Mouse (Mus musculus): ENCODE data around the gene Cggbp1. TPM values are rescaled to one million over a fixed set of nuclear protein-coding genes. Genes with fewer than 3 reads are reported as not detected.

Gene Cggbp1
- total RNA-seq (2023) = 139 and 151 TPM in 2 replicates

GRCm38 (mm10) chr16:64851563-64852362 is at the start of gene Cggbp1, which contains the start of gene Zfp654:
Gene Cggbp1, plus strand, starts transcription at chr16:64851996.
Gene Zfp654, minus strand, starts transcription at chr16:64851652.

Other genes with a start within 250 kb of the Cggbp1 start
- not detected in 2 replicates for gene Csnka2ip, start 249.6 kb upstream of the Cggbp1 start, total RNA-seq (2023)
- 16.3 TPM in 2 replicates for gene 4930453N24Rik, start 80.8 kb upstream of the Cggbp1 start, total RNA-seq (2023)
- gene Zfp654, start 344 bp upstream of the Cggbp1 start, total RNA-seq (2023) = 11.5 and 14.5 TPM in 2 replicates

Measured in neutrophil, adult 65 days (primary cell).